Mouse (Mus musculus): ENCODE results near the gene Rere.

GRCm38 (mm10) chr4:150364786-150365185 lies 83.3 kb downstream of the Rere start:
- TF ChIP-seq CTCF (IDR thresholded peaks at IDR 0.05; ENCODE audit: control insufficient read depth, insufficient read depth, low read length) (no peak), POLR2A (IDR thresholded peaks at IDR 0.05; ENCODE audit: borderline replicate concordance, control insufficient read depth, low read depth, low read length) (no peak)

Data from bone marrow, adult 2 months (tissue).